Mouse (Mus musculus): ENCODE measurements around the gene Cib1. TPM values are rescaled to one million over a fixed set of nuclear protein-coding genes. Genes with fewer than 3 reads are reported as not detected.
A peak's percentile ranks its signal among the peaks of the same experiment; 100 is the strongest.

Cib1 gene
- polyA plus RNA-seq, 1 experiment from 2014 or later = 526 TPM

- H3K27ac ChIP-seq (ENCODE audit: low read depth, low read length) = no peak overlapping the region
- H3K27me3 ChIP-seq (replicated peaks; ENCODE audit: control insufficient read depth, insufficient read depth, low read length) = no peaks in the 10 kb centered on the region
- no peaks in the 10 kb centered on the region for H3K4me1 ChIP-seq (replicated peaks; ENCODE audit: control insufficient read depth, insufficient read depth, low read length)
- H3K36me3 ChIP-seq (ENCODE audit: control insufficient read depth, insufficient read depth) = peaks cover 66% of the 10 kb centered on the region
- TF ChIP-seq CTCF (IDR thresholded peaks at IDR 0.05; ENCODE audit: low read depth) = peak; percentile 94
- H3K4me2 ChIP-seq (replicated peaks; ENCODE audit: low read depth) = no peak overlapping the region
- WGBS = 27% methylated on average over 4 of the region's 4 CpGs
- H3K4me3 ChIP-seq (ENCODE audit: low read depth, low read length) = no peak overlapping the region
- no peak overlapping the region for H3K9ac ChIP-seq (ENCODE audit: low read depth, low read length)
- peak; percentile 57 for ATAC-seq
- no peaks in the 10 kb centered on the region for H3K9me3 ChIP-seq (ENCODE audit: control insufficient read depth)
These were observed 17.2 kb downstream of the Cib1 start for GRCm38 (mm10) chr7:80215398-80215797.

GRCm38 (mm10) chr7:80214459-80214858, 18.2 kb downstream of the Cib1 start:
- 80% methylated on average over 8 of the region's 8 CpGs for whole genome bisulfite sequencing

GRCm38 (mm10) chr7:80213604-80214003, 19.0 kb downstream of the Cib1 start:
- Histone ChIP-seq H3K4me1 (replicated peaks; ENCODE audit: control insufficient read depth, insufficient read depth, low read length) (peaks cover 7% of the 10 kb centered on the region; the same call in 1 of the 2 replicates), H3K9ac (ENCODE audit: low read depth, low read length) (no peak overlapping the region), H3K4me3 (ENCODE audit: low read depth, low read length) (no peak overlapping the region), H3K27me3 (replicated peaks; ENCODE audit: control insufficient read depth, insufficient read depth, low read length) (no peaks in the 10 kb centered on the region), H3K9me3 (ENCODE audit: control insufficient read depth) (no peaks in the 10 kb centered on the region), H3K36me3 (ENCODE audit: control insufficient read depth, insufficient read depth) (peaks cover 48% of the 10 kb centered on the region), H3K27ac (ENCODE audit: low read depth, low read length) (no peak overlapping the region), H3K4me2 (replicated peaks; ENCODE audit: low read depth) (no peak overlapping the region)
- WGBS = 90% methylated on average over 7 of the region's 7 CpGs
- TF ChIP-seq CTCF (IDR thresholded peaks at IDR 0.05; ENCODE audit: low read depth) = no peak
- ATAC-seq = no peak

More at GRCm38 (mm10) chr7:80214459-80214858, 18.2 kb downstream of the Cib1 start:
- Histone ChIP-seq H3K4me1 (replicated peaks; ENCODE audit: control insufficient read depth, insufficient read depth, low read length) (0 out of 2 replicates have a peak, but pooled peaks cover 2% of the 10 kb centered on the region), H3K9ac (ENCODE audit: low read depth, low read length) (no peak overlapping the region), H3K4me3 (ENCODE audit: low read depth, low read length) (no peak overlapping the region), H3K9me3 (ENCODE audit: control insufficient read depth) (no peaks in the 10 kb centered on the region), H3K27me3 (replicated peaks; ENCODE audit: control insufficient read depth, insufficient read depth, low read length) (no peaks in the 10 kb centered on the region), H3K36me3 (ENCODE audit: control insufficient read depth, insufficient read depth) (peaks cover 57% of the 10 kb centered on the region), H3K27ac (ENCODE audit: low read depth, low read length) (no peak overlapping the region), H3K4me2 (replicated peaks; ENCODE audit: low read depth) (no peak overlapping the region)
- TF ChIP-seq CTCF (IDR thresholded peaks at IDR 0.05; ENCODE audit: low read depth) = no peak
- no peak for ATAC-seq

GRCm38 (mm10) chr7:80210982-80211381, 21.6 kb downstream of the Cib1 start:
- Histone ChIP-seq H3K9ac (ENCODE audit: low read depth, low read length) (no peak overlapping the region), H3K4me1 (replicated peaks; ENCODE audit: control insufficient read depth, insufficient read depth, low read length) (peaks cover 19% of the 10 kb centered on the region; the same call in 1 of the 2 replicates), H3K27ac (ENCODE audit: low read depth, low read length) (no peak overlapping the region), H3K36me3 (ENCODE audit: control insufficient read depth, insufficient read depth) (peaks cover 24% of the 10 kb centered on the region), H3K27me3 (replicated peaks; ENCODE audit: control insufficient read depth, insufficient read depth, low read length) (no peaks in the 10 kb centered on the region), H3K4me3 (ENCODE audit: low read depth, low read length) (no peak overlapping the region), H3K4me2 (replicated peaks; ENCODE audit: low read depth) (no peak overlapping the region), H3K9me3 (ENCODE audit: control insufficient read depth) (no peaks in the 10 kb centered on the region)
- no peak for TF ChIP-seq CTCF (IDR thresholded peaks at IDR 0.05; ENCODE audit: low read depth)
- no peak for ATAC-seq
- 89% methylated on average over 4 of the region's 4 CpGs for WGBS

- WGBS = 71% methylated on average over 6 of the region's 6 CpGs
- no peak for TF ChIP-seq CTCF (IDR thresholded peaks at IDR 0.05; ENCODE audit: low read depth)
- Histone ChIP-seq H3K9ac (ENCODE audit: low read depth, low read length) (no peak overlapping the region), H3K27me3 (replicated peaks; ENCODE audit: control insufficient read depth, insufficient read depth, low read length) (no peaks in the 10 kb centered on the region), H3K4me3 (ENCODE audit: low read depth, low read length) (no peak overlapping the region), H3K4me1 (replicated peaks; ENCODE audit: control insufficient read depth, insufficient read depth, low read length) (peaks cover 19% of the 10 kb centered on the region; the same call in 1 of the 2 replicates), H3K36me3 (ENCODE audit: control insufficient read depth, insufficient read depth) (peaks cover 18% of the 10 kb centered on the region), H3K9me3 (ENCODE audit: control insufficient read depth) (no peaks in the 10 kb centered on the region), H3K4me2 (replicated peaks; ENCODE audit: low read depth) (no peak overlapping the region), H3K27ac (ENCODE audit: low read depth, low read length) (peak overlapping the region; percentile 97)
- no peak for ATAC-seq
These were observed 22.9 kb downstream of the Cib1 start for GRCm38 (mm10) chr7:80209669-80210068.

GRCm38 (mm10) chr7:80208738-80209430, 23.7 kb downstream of the Cib1 start:
- Histone ChIP-seq H3K4me1 (replicated peaks; ENCODE audit: control insufficient read depth, insufficient read depth, low read length) (peaks cover 21% of the 10 kb centered on the region; the same call in 1 of the 2 replicates), H3K9me3 (ENCODE audit: control insufficient read depth) (no peaks in the 10 kb centered on the region), H3K27ac (ENCODE audit: low read depth, low read length) (peak overlapping the region; percentile 97), H3K4me2 (replicated peaks; ENCODE audit: low read depth) (peak overlapping the region; percentile 50), H3K36me3 (ENCODE audit: control insufficient read depth, insufficient read depth) (peaks cover 10% of the 10 kb centered on the region), H3K27me3 (replicated peaks; ENCODE audit: control insufficient read depth, insufficient read depth, low read length) (no peaks in the 10 kb centered on the region), H3K9ac (ENCODE audit: low read depth, low read length) (peak overlapping the region; percentile 34; the same call in 1 of the 2 replicates), H3K4me3 (ENCODE audit: low read depth, low read length) (no peak overlapping the region)
- TF ChIP-seq CTCF (IDR thresholded peaks at IDR 0.05; ENCODE audit: low read depth) = no peak
- 34% methylated on average over 10 of the region's 10 CpGs for WGBS
- peak; percentile 70 for ATAC-seq

Measured in intestine, postnatal 0 days (tissue).